In genomic region chr12:55508817-55509216, GRCm38 (mm10) we compare ENCODE assay signal across 42 mouse cellular contexts. TPM values are rescaled to one million over a fixed set of nuclear protein-coding genes. Genes with fewer than 3 reads are reported as not detected.
"Had no signal": no experiment of that assay in that cellular context is flagged by ENCODE, and none has a peak within 500 bp of the region (broad histone marks: within the 10 kb centered on the region; RNA-seq: fewer than 3 reads in every experiment).

No protein-coding gene starts in this region.

- H3K4me2 ChIP-seq: heart, embryonic 11.5 days; heart, embryonic 12.5 days; heart, embryonic 13.5 days; heart, embryonic 15.5 days; hindbrain, embryonic 12.5 days; hindbrain, embryonic 13.5 days; hindbrain, embryonic 14.5 days; hindbrain, embryonic 15.5 days; intestine, embryonic 15.5 days; kidney, embryonic 15.5 days had no signal

- ATAC-seq: hindbrain, embryonic 16.5 days; hindbrain, postnatal 0 days; inflammation-experienced regulatory T-cells, adult 6 months; intestine, embryonic 15.5 days; intestine, embryonic 16.5 days; intestine, postnatal 0 days had no signal

- H3K27me3 ChIP-seq: heart, embryonic 12.5 days; heart, embryonic 15.5 days; hindbrain, embryonic 12.5 days; hindbrain, embryonic 13.5 days; hindbrain, embryonic 15.5 days; intestine, embryonic 15.5 days had no signal

- H3K9me3 ChIP-seq: heart, embryonic 10.5 days; heart, embryonic 13.5 days; heart, embryonic 15.5 days; hindbrain, embryonic 10.5 days; hindbrain, embryonic 12.5 days; hindbrain, embryonic 13.5 days; hindbrain, embryonic 15.5 days; intestine, embryonic 15.5 days; kidney, embryonic 15.5 days had no signal

- H3K36me3 ChIP-seq: heart, embryonic 10.5 days; heart, embryonic 12.5 days; heart, embryonic 13.5 days; heart, embryonic 15.5 days; hindbrain, embryonic 10.5 days; hindbrain, embryonic 12.5 days; hindbrain, embryonic 13.5 days; hindbrain, embryonic 15.5 days; intestine, embryonic 15.5 days; kidney, embryonic 15.5 days had no signal

- H3K4me3 ChIP-seq: heart, embryonic 10.5 days; heart, embryonic 12.5 days; heart, embryonic 13.5 days; heart, embryonic 15.5 days; hindbrain, embryonic 10.5 days; hindbrain, embryonic 12.5 days; hindbrain, embryonic 13.5 days; hindbrain, embryonic 15.5 days; intestine, embryonic 15.5 days; kidney, embryonic 15.5 days; layer of hippocampus, adult 2 months had no signal

- H3K9ac ChIP-seq: heart, embryonic 12.5 days; heart, embryonic 13.5 days; heart, embryonic 15.5 days; hindbrain, embryonic 12.5 days; hindbrain, embryonic 13.5 days; hindbrain, embryonic 14.5 days; hindbrain, embryonic 15.5 days; intestine, embryonic 15.5 days; kidney, embryonic 15.5 days had no signal

- DNase-seq: heart, postnatal 10 days; heart, postnatal 36 days; heart, postnatal 4 days; kidney, adult 11 months; kidney, adult 18-20 months; kidney, adult 2 months; kidney, adult 8-10 months; kidney, adult 9 months; kidney, postnatal 10 days; kidney, postnatal 14 days; kidney, postnatal 25 days; kidney, postnatal 36 days; kidney, postnatal 4 days; layer of hippocampus, adult 9-11 months; layer of hippocampus, postnatal 36 days had no signal

- H3K4me1 ChIP-seq: heart, embryonic 10.5 days; hindbrain, embryonic 10.5 days; hindbrain, embryonic 12.5 days; hindbrain, embryonic 15.5 days; intestine, embryonic 15.5 days; kidney, embryonic 15.5 days had no signal

- H3K27ac ChIP-seq: heart, embryonic 10.5 days; heart, embryonic 13.5 days; heart, embryonic 15.5 days; hindbrain, embryonic 10.5 days; hindbrain, embryonic 12.5 days; hindbrain, embryonic 13.5 days; hindbrain, embryonic 14.5 days; hindbrain, embryonic 15.5 days; hindbrain, postnatal 0 days; intestine, embryonic 15.5 days; kidney, embryonic 15.5 days; kidney, postnatal 0 days; layer of hippocampus, adult 2 months had no signal

RNA-seq across cellular contexts. Expression of gene Aldoart2, which starts 56.2 kb away (rescaled TPM):
- total RNA-seq: heart, postnatal 10 days; heart, postnatal 25 days; heart, postnatal 36 days; heart, postnatal 4 days; hematopoietic stem cell, adult 5-6 weeks; layer of hippocampus, adult 2 months; layer of hippocampus, postnatal 14 days had no signal
- polyA plus RNA-seq: heart, embryonic 10.5 days; heart, embryonic 12.5 days; heart, embryonic 13.5 days; heart, postnatal 0 days; hindbrain, embryonic 10.5 days; hindbrain, embryonic 11.5 days; hindbrain, embryonic 12.5 days; hindbrain, embryonic 13.5 days; hindbrain, embryonic 14.5 days; hindbrain, embryonic 15.5 days; hindbrain, embryonic 16.5 days; intestine, embryonic 14.5 days; intestine, embryonic 16.5 days; kidney, embryonic 14.5 days; kidney, embryonic 15.5 days; kidney, embryonic 16.5 days; kidney, postnatal 0 days had no signal
